Mouse (Mus musculus) small intestine, adult 2 months (tissue): ENCODE data around the gene Arpc4. TPM values are rescaled to one million over a fixed set of nuclear protein-coding genes. Genes with fewer than 3 reads are reported as not detected.
A peak's percentile ranks its signal among the peaks of the same experiment; 100 is the strongest.

Source experiments
- H3K27ac ChIP-seq: fragments of 200-500 bp; 2 replicates; pipeline ENCODE4 v1.5.1; 2012; ENCODE audit warnings: low read depth, low read length, control low read depth, inconsistent platforms; ENCODE audit not compliant: insufficient read depth
- H3K27me3 ChIP-seq: fragments of 200-500 bp; 2 replicates; pipeline ENCODE4 v1.6.1; 2012; ENCODE audit warnings: mild to moderate bottlenecking, moderate library complexity, low read length, inconsistent platforms; ENCODE audit not compliant: control insufficient read depth, insufficient read depth
- H3K36me3 ChIP-seq: fragments of 200-500 bp; 2 replicates; pipeline ENCODE4 v1.6.1; 2012; ENCODE audit warnings: mild to moderate bottlenecking, low read length, control low read depth, inconsistent platforms; ENCODE audit not compliant: control insufficient read depth, insufficient read depth
- H3K4me1 ChIP-seq: fragments of 200-500 bp; 2 replicates; pipeline ENCODE4 v1.6.1; 2012; ENCODE audit warnings: low read length, inconsistent platforms, mixed read lengths; ENCODE audit not compliant: control insufficient read depth, insufficient read depth, insufficient read length
- H3K4me3 ChIP-seq: fragments of 200-500 bp; 2 replicates; pipeline ENCODE4 v1.5.1; 2012; ENCODE audit warnings: low read depth, mild to moderate bottlenecking, control low read depth, inconsistent platforms, low read length, moderate library complexity
- CTCF ChIP-seq: fragments of 200-500 bp; IDR thresholded peaks from 2 replicates; pipeline ENCODE4 v1.5.1; 2012; ENCODE audit warnings: low read depth, mild to moderate bottlenecking, control low read depth, inconsistent platforms, low read length, moderate library complexity, mixed read lengths; ENCODE audit not compliant: insufficient replicate concordance, insufficient read length; ENCODE audit errors: extremely low read depth
- POLR2A ChIP-seq: fragments of 200-500 bp; IDR thresholded peaks from 2 replicates; pipeline ENCODE4 v1.6.1; 2012; ENCODE audit warnings: low read depth, mild to moderate bottlenecking, control low read depth, inconsistent platforms, low read length, moderate library complexity
- WGBS: fragments of 180-500 bp; shearing (Covaris S2); methylation state at CpG from one replicate; pipeline ENCODE4 v1.1.7; 2018; 5-methylcytosine and 5-hydroxymethylcytosine counted together
- polyA plus RNA-seq: library from polyadenylated mRNA; depleted of rRNA; stranded (reverse); fragments of >200 nt; gene quantifications from 2 replicates; pipeline ENCODE4 v1.2.3, GENCODE M21; 2012; rRNA removed

Arpc4 gene
- polyA plus RNA-seq, 1 experiment, result 96.0 TPM

GRCm38 (mm10) chr6:113431801-113432200 lies 53.9 kb downstream of the Arpc4 start:
- WGBS, result 74% methylated on average over 3 of the region's 3 CpGs
- H3K27me3 ChIP-seq, result no peaks in the 10 kb centered on the region
- H3K27ac ChIP-seq, result no peak overlapping the region
- peaks cover 4% of the 10 kb centered on the region; the same call in 1 of the 2 replicates for H3K36me3 ChIP-seq
- H3K4me1 ChIP-seq, result peaks cover 10% of the 10 kb centered on the region
- H3K4me3 ChIP-seq, result peak overlapping the region; percentile 23; the same call in 1 of the 2 replicates
- TF ChIP-seq POLR2A, result no peak
- TF ChIP-seq CTCF, result no peak

- Histone ChIP-seq H3K27me3 (no peaks in the 10 kb centered on the region), H3K36me3 (no peaks in the 10 kb centered on the region), H3K4me3 (peak overlapping the region; percentile 52), H3K4me1 (peaks cover 12% of the 10 kb centered on the region), H3K27ac (peak overlapping the region; percentile 82; the same call in 1 of the 2 replicates)
- WGBS, result 61% methylated on average over 3 of the region's 3 CpGs
- TF ChIP-seq CTCF, result no peak
- TF ChIP-seq POLR2A, result no peak
Observed at GRCm38 (mm10) chr6:113433661-113434060, 55.7 kb downstream of the Arpc4 start.

GRCm38 (mm10) chr6:113434691-113435090 lies 56.8 kb downstream of the Arpc4 start:
- H3K36me3 ChIP-seq, result no peaks in the 10 kb centered on the region
- no peaks in the 10 kb centered on the region for H3K27me3 ChIP-seq
- H3K27ac ChIP-seq, result peak overlapping the region; percentile 86
- H3K4me1 ChIP-seq, result peaks cover 16% of the 10 kb centered on the region
- TF ChIP-seq CTCF (peak; percentile 29; the same call in 1 of the 2 replicates), POLR2A (peak; percentile 77; the same call in 1 of the 2 replicates)
- peak overlapping the region; percentile 60 for H3K4me3 ChIP-seq
- 18% methylated on average over 7 of the region's 7 CpGs for WGBS

- WGBS, result 91% methylated on average over 9 of the region's 9 CpGs
- H3K4me3 ChIP-seq, result peak within 1 kb of the TSS; percentile 60
- no peaks in the 10 kb centered on the region for H3K36me3 ChIP-seq
- peaks cover 16% of the 10 kb centered on the region for H3K4me1 ChIP-seq
- no peaks in the 10 kb centered on the region for H3K27me3 ChIP-seq
- no peak for TF ChIP-seq POLR2A
- TF ChIP-seq CTCF, result no peak
- H3K27ac ChIP-seq, result peak within 1 kb of the TSS; percentile 86
Observed at GRCm38 (mm10) chr6:113435664-113436205, 57.8 kb downstream of the Arpc4 start, which contains the start of gene Cidec. Gene Cidec (minus strand): TSS chr6:113435760.

GRCm38 (mm10) chr6:113437135-113437534 lies 59.2 kb downstream of the Arpc4 start:
- H3K4me3 ChIP-seq, result no peak overlapping the region
- WGBS, result 82% methylated on average over 12 of the region's 12 CpGs
- peaks cover 20% of the 10 kb centered on the region for H3K4me1 ChIP-seq
- no peaks in the 10 kb centered on the region for H3K27me3 ChIP-seq
- H3K36me3 ChIP-seq, result no peaks in the 10 kb centered on the region
- no peak overlapping the region for H3K27ac ChIP-seq
- TF ChIP-seq POLR2A (no peak), CTCF (no peak)

GRCm38 (mm10) chr6:113438721-113439430 lies 61.0 kb downstream of the Arpc4 start:
- Histone ChIP-seq H3K36me3 (no peaks in the 10 kb centered on the region), H3K4me3 (no peak overlapping the region), H3K27ac (peak overlapping the region; percentile 94), H3K4me1 (peaks cover 20% of the 10 kb centered on the region), H3K27me3 (no peaks in the 10 kb centered on the region)
- TF ChIP-seq POLR2A (no peak), CTCF (no peak)
- 19% methylated on average over 12 of the region's 12 CpGs for WGBS

Other genes with a start within 250 kb of the Arpc4 start
- 0.15 and 0.43 TPM in 2 replicates for gene Lhfpl4, start 182.7 kb upstream of the Arpc4 start, polyA plus RNA-seq
- 23.3 and 66.0 TPM in 2 replicates for gene Mtmr14, start 140.3 kb upstream of the Arpc4 start, polyA plus RNA-seq
- not detected in 2 replicates for gene Cpne9, start 95.8 kb upstream of the Arpc4 start, polyA plus RNA-seq
- 7.4 and 12.9 TPM in 2 replicates for gene Brpf1, start 71.0 kb upstream of the Arpc4 start, polyA plus RNA-seq
- 7.9 and 10.9 TPM in 2 replicates for gene Ogg1, start 51.1 kb upstream of the Arpc4 start, polyA plus RNA-seq
- 16.6 and 19.2 TPM in 2 replicates for gene Camk1, start 34.1 kb upstream of the Arpc4 start, polyA plus RNA-seq
- 10.9 and 24.5 TPM in 2 replicates for gene Tada3, start 232 bp upstream of the Arpc4 start, polyA plus RNA-seq
- 5.9 and 14.9 TPM in 2 replicates for gene Ttll3, start 11.1 kb downstream of the Arpc4 start, polyA plus RNA-seq
- gene Rpusd3, start 41.2 kb downstream of the Arpc4 start, polyA plus RNA-seq, result 25.8 and 71.6 TPM in 2 replicates
- 156 and 346 TPM in 2 replicates for gene Cidec, start 57.6 kb downstream of the Arpc4 start, polyA plus RNA-seq
- gene Jagn1, start 64.5 kb downstream of the Arpc4 start, polyA plus RNA-seq, result 36.9 and 39.4 TPM in 2 replicates
- gene Il17re, start 80.4 kb downstream of the Arpc4 start, polyA plus RNA-seq, result 6.8 and 11.4 TPM in 2 replicates
- 189 and 786 TPM in 2 replicates for gene Il17rc, start 93.3 kb downstream of the Arpc4 start, polyA plus RNA-seq
- 5.7 and 6.6 TPM in 2 replicates for gene Creld1, start 105.2 kb downstream of the Arpc4 start, polyA plus RNA-seq
- 0.05 TPM in 1 of 2 replicates, not detected in the other for gene Prrt3, start 123.8 kb downstream of the Arpc4 start, polyA plus RNA-seq
- 13.9 and 19.7 TPM in 2 replicates for gene Emc3, start 153.5 kb downstream of the Arpc4 start, polyA plus RNA-seq
- gene Fancd2, start 153.6 kb downstream of the Arpc4 start, polyA plus RNA-seq, result 0.93 and 1.2 TPM in 2 replicates
- gene Fancd2os, start 222.6 kb downstream of the Arpc4 start, polyA plus RNA-seq, result not detected in 2 replicates
- 36.4 and 71.2 TPM in 2 replicates for gene Brk1, start 226.7 kb downstream of the Arpc4 start, polyA plus RNA-seq
- 6.0 and 7.8 TPM in 2 replicates for gene Vhl, start 245.8 kb downstream of the Arpc4 start, polyA plus RNA-seq